Mouse (Mus musculus): ENCODE data around the gene Tnfrsf21.

DNA sequence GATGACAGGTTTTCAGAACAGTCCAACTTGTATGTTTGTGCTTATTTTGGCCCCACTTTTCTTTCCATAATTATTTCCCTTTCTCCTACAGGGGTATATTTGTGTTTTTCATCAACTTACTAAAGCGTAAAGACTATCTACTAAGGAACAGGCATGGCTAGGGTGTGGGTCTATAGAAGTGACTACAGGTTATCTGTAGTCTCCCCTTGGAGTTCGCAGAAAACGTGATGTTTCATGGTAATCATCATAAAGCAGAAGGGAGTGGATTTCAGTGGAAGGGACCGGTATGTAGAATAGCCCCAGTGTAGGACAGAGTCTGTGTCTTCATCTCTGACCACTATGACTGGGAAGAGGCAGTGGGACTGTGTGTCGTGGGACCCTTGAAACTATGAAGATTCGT is 8.7 kb downstream of the Tnfrsf21 start:
- TF ChIP-seq CTCF (IDR thresholded peaks at IDR 0.05; ENCODE audit: low read depth) (no peak), EP300 (optimal IDR thresholded peaks at IDR 0.05) (no peak)

Data from stomach, postnatal 0 days (tissue).